Mouse (Mus musculus) bone marrow macrophage, adult 2 months (primary cell): ENCODE measurements at regions not wholly inside any gene's neighbourhood (a gene's known extent, or its start where the extent isn't known, plus 50 kb on each side); places are given as distances from the start of the nearest gene placed in this dataset.

ENCODE experiments used
- CTCF ChIP-seq: IDR thresholded peaks from 2 replicates; pipeline ENCODE4 v1.5.1; 2012; ENCODE audit warnings: low read depth, mild to moderate bottlenecking, low read length, moderate library complexity
- POLR2A ChIP-seq: IDR thresholded peaks from 2 replicates; pipeline ENCODE4 v1.6.1; 2012; ENCODE audit warnings: mild to moderate bottlenecking, low read depth, low read length, borderline replicate concordance

GRCm38 (mm10) chr9:84195338-84195737 lies 270.4 kb downstream of the Bckdhb start:
- TF ChIP-seq POLR2A (no peak), CTCF (no peak)
